Mouse (Mus musculus) cortical plate, adult 2 months (tissue): Measurements from ENCODE around the gene Mettl24.

Experiments used
- CTCF ChIP-seq: fragments of 200-500 bp; IDR thresholded peaks from 2 replicates; pipeline ENCODE4 v1.5.1; 2011; ENCODE audit warnings: mild to moderate bottlenecking, control low read depth, low read length; ENCODE audit not compliant: insufficient read depth; ENCODE audit errors: extremely low read depth
- POLR2A ChIP-seq: fragments of 200-500 bp; IDR thresholded peaks from 2 replicates; pipeline ENCODE4 v1.6.1; 2011; ENCODE audit warnings: mild to moderate bottlenecking, low read length, control low read depth; ENCODE audit not compliant: insufficient read depth; ENCODE audit errors: extremely low read depth

- TF ChIP-seq POLR2A (no peak), CTCF (no peak)
Observed at GRCm38 (mm10) chr10:40843841-40844240, 160.8 kb downstream of the Mettl24 start.
